13 mouse cellular contexts compared by ENCODE assay signal in the genomic region with DNA sequence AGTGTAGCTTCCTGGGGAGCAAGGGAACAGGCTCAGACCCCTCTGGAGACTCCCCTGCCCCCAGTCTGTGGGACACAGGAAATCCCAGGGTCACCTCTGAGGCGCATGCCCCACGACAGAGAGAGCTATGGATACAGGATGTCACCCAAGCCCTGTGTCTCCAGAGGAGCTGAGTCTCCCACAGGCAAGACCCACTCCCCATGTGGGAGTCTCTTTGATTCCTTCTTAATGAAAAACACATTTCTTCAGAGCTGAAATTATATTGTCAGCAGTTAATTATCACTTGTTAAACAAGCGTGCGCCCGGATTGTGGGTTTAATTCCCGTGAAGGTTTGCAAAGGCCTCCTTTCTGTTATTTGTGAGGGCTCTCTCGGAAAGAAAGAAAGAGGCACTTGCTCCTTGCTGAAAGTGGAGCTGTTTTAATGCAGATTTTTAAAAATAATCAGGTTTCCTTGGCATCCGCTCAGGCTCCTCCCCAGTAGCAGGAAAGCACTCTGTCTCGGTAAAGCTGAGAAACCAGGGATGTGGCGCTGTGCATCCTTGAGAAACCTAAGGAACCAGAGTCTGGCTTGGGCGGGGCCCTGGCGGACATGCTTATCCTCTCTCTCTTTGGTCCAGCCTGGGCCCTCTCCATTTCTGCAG.
DNase-seq lines count a peak whose midpoint lies in the region; ATAC-seq and TF ChIP-seq lines count a peak whose summit lies in the region.
"Had no signal": no experiment of that assay in that cellular context is flagged by ENCODE, and none has a peak within 500 bp of the region (broad histone marks: within the 10 kb centered on the region; RNA-seq: fewer than 3 reads in every experiment).

No protein-coding gene starts in this region.

- DNase-seq in kidney, postnatal 0 days (ENCODE audit: low spot score) = peak; percentile 31
- no peak for DNase-seq in kidney, adult 9 months
- DNase-seq in right cerebral cortex, postnatal 10 days (ENCODE audit: low spot score in 2 of 2) = peak; percentile 70 to 74
- DNase-seq in right cerebral cortex, postnatal 25 days = no peak
- peak; percentile 37 for DNase-seq in forelimb bud, embryonic 11.5 days (ENCODE audit: low read depth, low spot score)
- DNase-seq in spleen, adult 12 weeks (ENCODE audit: low spot score) = no peak
- no peak for DNase-seq in liver, embryonic 11.5 days (ENCODE audit: low spot score)
- DNase-seq: cerebellum, adult 2 months; heart, adult 2 months; liver, embryonic 13.5 days; lung, postnatal 10 days had no signal

- no peaks in the 10 kb centered on the region for H3K36me3 ChIP-seq in kidney, postnatal 0 days (ENCODE audit: insufficient read depth, low read length)
- no peaks in the 10 kb centered on the region for H3K36me3 ChIP-seq in liver, embryonic 11.5 days (ENCODE audit: control insufficient read depth, insufficient read depth, low read length)
- H3K36me3 ChIP-seq: embryonic facial prominence, embryonic 12.5 days; liver, embryonic 13.5 days; midbrain, embryonic 12.5 days had no signal

- H3K4me2 ChIP-seq in kidney, postnatal 0 days (ENCODE audit: low read length) = no peak overlapping the region
- H3K4me2 ChIP-seq in liver, embryonic 11.5 days = no peak overlapping the region
- H3K4me2 ChIP-seq: embryonic facial prominence, embryonic 12.5 days; liver, embryonic 13.5 days; midbrain, embryonic 12.5 days had no signal

- no peak overlapping the region for H3K27ac ChIP-seq in kidney, postnatal 0 days
- no peak overlapping the region for H3K27ac ChIP-seq in liver, embryonic 11.5 days (ENCODE audit: low read depth, low read length)
- H3K27ac ChIP-seq: embryonic facial prominence, embryonic 12.5 days; heart, adult 2 months; liver, embryonic 13.5 days; midbrain, embryonic 12.5 days had no signal

- TF ChIP-seq CTCF in kidney, postnatal 0 days (IDR thresholded peaks at IDR 0.05; ENCODE audit: low read depth) = no peak

- H3K9ac ChIP-seq in kidney, postnatal 0 days (ENCODE audit: low read depth, low read length) = no peak overlapping the region
- no peak overlapping the region for H3K9ac ChIP-seq in liver, embryonic 11.5 days (ENCODE audit: low read depth, low read length)
- H3K9ac ChIP-seq: embryonic facial prominence, embryonic 12.5 days; liver, embryonic 13.5 days; midbrain, embryonic 12.5 days had no signal

- ATAC-seq in kidney, postnatal 0 days (replicated peaks; ENCODE audit: low FRiP score, low read depth) = peak; percentile 23; the same call in 1 of the 2 replicates
- ATAC-seq in liver, embryonic 11.5 days (replicated peaks; ENCODE audit: low FRiP score) = no peak

- no peaks in the 10 kb centered on the region for H3K27me3 ChIP-seq in kidney, postnatal 0 days (ENCODE audit: insufficient read depth, low read length)
- no peaks in the 10 kb centered on the region for H3K27me3 ChIP-seq in liver, embryonic 11.5 days (replicated peaks; ENCODE audit: control insufficient read depth, insufficient read depth, low read length)
- H3K27me3 ChIP-seq: embryonic facial prominence, embryonic 12.5 days; liver, embryonic 13.5 days had no signal

- no peak overlapping the region for H3K4me3 ChIP-seq in kidney, postnatal 0 days (replicated peaks; ENCODE audit: low read depth, low read length)
- H3K4me3 ChIP-seq in liver, embryonic 11.5 days (ENCODE audit: low read depth, low read length) = no peak overlapping the region
- H3K4me3 ChIP-seq: embryonic facial prominence, embryonic 12.5 days; heart, adult 2 months; liver, embryonic 13.5 days; midbrain, embryonic 12.5 days had no signal

- H3K9me3 ChIP-seq in kidney, postnatal 0 days (replicated peaks; ENCODE audit: low read length) = no peaks in the 10 kb centered on the region
- no peaks in the 10 kb centered on the region for H3K9me3 ChIP-seq in liver, embryonic 11.5 days (ENCODE audit: control insufficient read depth, low read length)
- H3K9me3 ChIP-seq: embryonic facial prominence, embryonic 12.5 days; liver, embryonic 13.5 days; midbrain, embryonic 12.5 days had no signal

- 0 out of 2 replicates have a peak, but pooled peaks cover 3% of the 10 kb centered on the region for H3K4me1 ChIP-seq in kidney, postnatal 0 days (replicated peaks; ENCODE audit: insufficient read depth, low read length)
- 0 out of 2 replicates have a peak, but pooled peaks cover 3% of the 10 kb centered on the region for H3K4me1 ChIP-seq in liver, embryonic 11.5 days (replicated peaks; ENCODE audit: control insufficient read depth, insufficient read depth, low read length)
- H3K4me1 ChIP-seq: liver, embryonic 13.5 days had no signal

- WGBS in kidney, postnatal 0 days = 49% methylated on average over 12 of the region's 12 CpGs
- WGBS in liver, embryonic 11.5 days = 63% methylated on average over 12 of the region's 12 CpGs

Comparison
In these comparisons a context has a peak if more than half of its experiments do, and no peak if none do; other contexts are left out.
1. DNase-seq: peak in kidney, postnatal 0 days (single experiment), right cerebral cortex, postnatal 10 days (2 of 2) and forelimb bud, embryonic 11.5 days (single experiment); none in kidney, adult 9 months (single experiment), right cerebral cortex, postnatal 25 days (single experiment), spleen, adult 12 weeks (single experiment) and liver, embryonic 11.5 days (single experiment).